Mouse (Mus musculus): ENCODE results near the gene Abca17.

GRCm38 (mm10) chr17:24264766-24265165, 86.1 kb downstream of the Abca17 start:
- no peak for TF ChIP-seq GATA1 (IDR thresholded peaks at IDR 0.05; ENCODE audit: borderline replicate concordance, low read length)
- no peak for TF ChIP-seq FLI1 (IDR thresholded peaks at IDR 0.05; ENCODE audit: low read length)
